Mouse (Mus musculus) bone marrow macrophage, adult 2 months (primary cell): ENCODE measurements around the gene Sec11a. TPM values are rescaled to one million over a fixed set of nuclear protein-coding genes. Genes with fewer than 3 reads are reported as not detected.

Experiments used
- H3K27ac ChIP-seq: 2 replicates; pipeline ENCODE4 v1.5.1; 2012; ENCODE audit warnings: low read depth, low read length; ENCODE audit not compliant: insufficient read depth
- H3K4me1 ChIP-seq: 2 replicates; pipeline ENCODE4 v1.6.1; 2012; ENCODE audit warnings: low read length; ENCODE audit not compliant: control insufficient read depth, insufficient read depth
- H3K4me3 ChIP-seq: 2 replicates; pipeline ENCODE4 v1.5.1; 2012; ENCODE audit warnings: mild to moderate bottlenecking, low read length, moderate library complexity; ENCODE audit not compliant: insufficient read depth
- CTCF ChIP-seq: IDR thresholded peaks from 2 replicates; pipeline ENCODE4 v1.5.1; 2012; ENCODE audit warnings: low read depth, mild to moderate bottlenecking, low read length, moderate library complexity
- POLR2A ChIP-seq: IDR thresholded peaks from 2 replicates; pipeline ENCODE4 v1.6.1; 2012; ENCODE audit warnings: mild to moderate bottlenecking, low read depth, low read length, borderline replicate concordance
- polyA plus RNA-seq: library from polyadenylated mRNA; stranded (reverse); fragments of >200 nt; gene quantifications from 2 replicates; pipeline ENCODE4 v1.2.4, GENCODE M21; 2012; ENCODE audit not compliant: missing spikeins, insufficient read depth, insufficient read length

The Sec11a gene
- polyA plus RNA-seq, 1 experiment: 99.2 TPM

DNA sequence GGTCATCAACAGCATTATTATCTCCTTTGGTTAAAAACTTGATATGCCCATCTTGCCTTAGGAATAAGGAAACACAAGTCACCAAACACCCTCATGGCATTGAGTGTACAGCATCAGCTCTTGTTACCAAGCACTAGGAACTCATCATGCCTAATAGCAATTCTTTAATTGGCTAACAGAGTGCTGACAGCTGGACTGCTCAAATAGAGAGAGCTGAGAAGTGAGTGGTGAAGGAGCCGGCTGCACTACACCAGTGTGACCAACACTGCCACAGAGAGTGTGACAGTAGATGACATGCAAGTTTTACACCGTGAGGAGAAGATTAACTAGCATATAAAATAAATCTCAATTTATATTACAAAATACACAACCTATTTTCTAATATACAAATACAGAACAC lies 24.4 kb downstream of the Sec11a start:
- Histone ChIP-seq H3K27ac (no peak overlapping the region), H3K4me3 (no peak overlapping the region), H3K4me1 (peaks cover 14% of the 10 kb centered on the region)
- TF ChIP-seq POLR2A (no peak), CTCF (no peak)

- Histone ChIP-seq H3K4me3 (no peak overlapping the region), H3K4me1 (peaks cover 18% of the 10 kb centered on the region), H3K27ac (no peak overlapping the region)
- TF ChIP-seq CTCF: no peak
- TF ChIP-seq POLR2A: no peak
Observed at GRCm38 (mm10) chr7:80919647-80920008, 28.0 kb downstream of the Sec11a start.

- Histone ChIP-seq H3K4me1 (peaks cover 20% of the 10 kb centered on the region), H3K27ac (no peak overlapping the region), H3K4me3 (no peak overlapping the region)
- TF ChIP-seq CTCF (no peak), POLR2A (no peak)
Observed at GRCm38 (mm10) chr7:80918982-80919646, 28.5 kb downstream of the Sec11a start.

GRCm38 (mm10) chr7:80917916-80918465 lies 29.6 kb downstream of the Sec11a start:
- Histone ChIP-seq H3K4me3 (no peak overlapping the region), H3K27ac (no peak overlapping the region), H3K4me1 (peaks cover 17% of the 10 kb centered on the region)
- TF ChIP-seq POLR2A (no peak), CTCF (no peak)

DNA sequence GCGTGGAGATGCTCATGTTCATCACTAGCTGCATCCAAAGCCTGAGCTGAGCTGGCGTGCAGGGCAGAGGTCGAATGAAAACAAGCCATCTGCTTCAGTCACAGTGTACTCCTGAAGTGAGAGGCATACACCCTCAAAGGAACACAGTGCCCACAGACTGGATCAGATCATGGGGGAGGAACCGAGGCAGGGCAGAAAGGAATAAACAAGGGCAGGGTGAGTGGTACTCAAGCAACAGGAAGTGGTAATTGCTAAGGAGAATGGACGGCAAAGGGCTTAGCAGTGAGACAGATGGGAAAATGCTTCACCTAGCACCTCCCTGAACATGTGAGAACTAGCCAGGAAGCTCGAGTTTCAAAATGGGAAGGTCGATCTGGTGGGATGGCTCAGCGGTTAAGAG lies 35.1 kb downstream of the Sec11a start:
- Histone ChIP-seq H3K4me1 (peaks cover 2% of the 10 kb centered on the region; the same call in 1 of the 2 replicates), H3K27ac (no peak overlapping the region), H3K4me3 (no peak overlapping the region)
- no peak for TF ChIP-seq POLR2A

DNA sequence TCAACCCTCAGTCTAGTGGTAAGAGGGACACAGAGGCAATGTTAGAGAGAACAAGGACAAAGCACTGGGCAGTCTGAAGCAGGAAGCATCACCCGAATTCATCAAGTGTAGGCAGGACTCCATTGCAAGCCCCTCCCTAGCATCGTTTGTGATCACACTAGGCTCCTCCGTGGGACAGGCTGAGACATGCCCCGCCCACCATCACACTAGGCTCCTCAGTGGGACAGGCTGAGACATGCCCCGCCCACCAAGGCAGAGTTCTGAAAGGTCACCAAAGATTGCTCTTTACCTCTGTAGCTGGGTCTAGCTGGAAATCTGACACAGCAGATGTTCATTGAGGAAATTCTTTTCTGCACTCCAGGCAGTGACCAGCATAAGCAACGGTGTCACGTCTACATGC lies 36.5 kb downstream of the Sec11a start:
- peaks cover 2% of the 10 kb centered on the region; the same call in 1 of the 2 replicates for H3K4me1 ChIP-seq
- no peak overlapping the region for H3K27ac ChIP-seq
- TF ChIP-seq CTCF: no peak
- TF ChIP-seq POLR2A: no peak
- H3K4me3 ChIP-seq: no peak overlapping the region

GRCm38 (mm10) chr7:80904921-80905515 lies 42.6 kb downstream of the Sec11a start, which contains the start of gene Nmb:
Gene Nmb, minus strand, starts transcription at chr7:80905076.
- peaks cover 13% of the 10 kb centered on the region for H3K4me1 ChIP-seq
- H3K4me3 ChIP-seq: peak within 1 kb of the TSS; percentile 52
- H3K27ac ChIP-seq: no peak within 1 kb of the TSS
- no peak for TF ChIP-seq POLR2A
- TF ChIP-seq CTCF: no peak

GRCm38 (mm10) chr7:80903625-80904422 lies 43.8 kb downstream of the Sec11a start:
- Histone ChIP-seq H3K4me3 (no peak overlapping the region), H3K27ac (no peak overlapping the region), H3K4me1 (peaks cover 18% of the 10 kb centered on the region)
- no peak for TF ChIP-seq CTCF
- TF ChIP-seq POLR2A: no peak

DNA sequence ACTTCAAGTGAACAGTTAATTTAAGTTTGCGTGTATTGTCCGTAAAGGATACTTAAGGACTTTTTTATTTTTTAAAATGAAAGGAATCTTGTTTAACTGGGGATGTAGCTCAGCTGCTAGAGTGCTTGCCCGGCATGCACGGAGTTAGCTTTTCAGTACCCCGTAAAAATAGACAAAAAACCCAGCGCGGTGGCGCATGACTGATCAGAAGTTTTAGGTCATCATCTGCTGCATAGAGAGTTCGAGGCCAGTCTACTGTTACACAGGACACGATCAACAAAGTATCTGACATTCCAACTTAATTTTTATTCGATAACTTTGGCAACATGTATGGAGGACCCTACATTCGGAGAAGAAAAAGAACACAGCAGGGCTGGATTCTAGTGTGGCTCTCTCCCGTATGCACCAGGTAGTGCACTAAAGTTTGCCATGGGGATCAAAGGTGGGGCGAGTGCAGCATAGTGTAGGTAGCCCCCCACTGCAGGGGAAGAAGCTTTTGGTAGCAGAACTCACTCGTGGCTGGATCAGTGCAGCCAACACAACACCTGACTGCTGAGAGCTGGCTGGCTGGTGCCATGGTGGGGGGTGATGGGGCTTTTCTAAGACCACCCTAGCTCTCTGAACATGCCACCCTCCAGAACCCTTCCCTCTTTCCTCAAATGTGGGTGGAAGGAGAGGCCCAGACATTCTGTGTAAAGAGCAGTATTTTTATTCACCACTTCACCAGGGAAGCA lies 45.9 kb downstream of the Sec11a start:
- Histone ChIP-seq H3K4me3 (peak overlapping the region; percentile 87), H3K4me1 (peaks cover 18% of the 10 kb centered on the region), H3K27ac (peak overlapping the region; percentile 71)
- no peak for TF ChIP-seq POLR2A
- no peak for TF ChIP-seq CTCF
